Mouse (Mus musculus) spleen, postnatal 0 days (tissue): ENCODE data around the gene Isg15. TPM values are rescaled to one million over a fixed set of nuclear protein-coding genes. Genes with fewer than 3 reads are reported as not detected.

ENCODE experiments used
- polyA plus RNA-seq: library from polyadenylated mRNA; unstranded; fragments of >200 nt; fragmentation: Nextera tagmentation; extraction: Ambion mirVana; gene quantifications from 2 replicates; pipeline ENCODE4 v1.2.1, GENCODE M21; 2015

Gene Isg15
- 77.6 and 109 TPM in 2 replicates for polyA plus RNA-seq

DNA sequence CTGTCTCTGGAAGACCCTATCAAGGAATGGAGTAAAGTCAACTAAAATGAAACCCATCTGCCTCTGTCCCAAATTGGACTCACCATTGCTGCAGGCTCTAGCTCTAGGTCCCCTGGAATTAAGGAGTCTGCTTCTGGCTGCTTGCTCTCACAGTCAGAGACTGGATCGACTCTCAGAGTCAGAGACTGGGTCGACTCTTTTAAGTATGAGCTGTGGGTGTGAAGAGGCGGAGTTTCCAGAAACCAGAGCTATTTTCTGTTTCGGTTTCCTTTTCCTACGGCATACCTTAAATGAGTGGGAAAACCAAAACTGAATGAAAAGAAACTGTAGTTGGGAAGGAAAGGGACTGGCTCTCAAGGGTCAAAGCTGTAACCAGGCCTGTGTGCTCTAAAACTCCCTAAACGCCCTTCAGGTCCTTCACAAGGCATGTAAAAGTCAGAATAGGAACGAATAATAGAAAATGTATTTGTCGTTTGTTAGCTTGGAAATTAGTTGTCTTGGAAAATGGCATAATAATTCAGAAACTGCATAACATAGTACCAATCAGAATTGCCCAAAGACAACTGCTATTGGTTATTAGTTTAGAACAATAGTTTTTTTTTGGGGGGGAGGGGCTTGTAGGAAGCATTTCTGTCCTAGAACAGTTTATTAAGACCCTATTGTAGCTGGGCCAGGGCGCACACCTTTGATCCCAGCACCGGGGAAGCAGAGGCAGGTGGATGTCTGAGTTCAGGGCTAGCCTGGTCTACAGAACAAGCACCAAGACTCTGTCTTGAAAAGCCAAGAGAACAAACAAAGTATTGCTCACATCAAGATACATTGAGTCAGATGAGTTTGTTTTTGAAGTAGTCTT lies at the start of gene Isg15:
Gene Isg15, minus strand, starts transcription at position 196 of the 853 bp plus-strand sequence.

DNA sequence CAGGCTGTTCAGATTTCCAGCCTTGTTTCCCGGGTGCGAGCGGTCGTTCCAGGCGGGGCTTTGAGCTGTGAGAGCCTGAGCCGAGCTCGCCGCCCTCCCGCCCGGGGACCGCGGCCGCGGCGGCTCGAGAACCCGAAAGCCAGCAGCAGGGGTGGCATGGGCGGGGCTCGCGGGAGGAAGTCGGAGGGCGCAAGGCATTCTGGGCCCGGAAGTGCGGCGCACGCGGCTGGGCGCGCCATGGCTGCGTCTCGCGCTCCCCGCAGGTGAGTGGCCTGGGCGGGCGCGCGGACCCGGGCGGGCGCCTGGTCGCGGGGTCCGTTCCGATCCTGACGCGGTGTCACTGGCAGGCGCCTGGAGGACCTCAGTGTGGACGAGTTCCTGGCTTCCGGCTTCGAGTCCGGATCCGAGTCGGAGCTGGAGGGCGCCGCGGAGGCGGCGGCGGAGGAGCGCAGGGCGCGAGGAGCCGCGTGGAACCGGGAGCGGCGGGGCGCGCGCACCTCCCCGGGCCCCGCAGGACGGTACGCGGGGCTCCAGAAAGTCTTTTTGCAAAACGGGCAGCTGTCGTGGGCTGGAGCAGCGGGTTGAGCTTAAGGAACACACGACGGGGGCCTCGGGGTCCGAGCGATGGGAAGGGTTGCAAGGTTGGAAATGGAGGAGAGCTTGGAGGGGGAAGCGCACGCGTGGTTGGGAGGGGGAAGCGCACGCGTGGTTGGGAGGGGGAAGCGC lies 35.4 kb upstream of the Isg15 start, which contains the start of gene Noc2l:
Gene Noc2l, plus strand, starts transcription at position 203 of the 726 bp plus-strand sequence.

GRCm38 (mm10) chr4:156234701-156235213 lies 34.1 kb upstream of the Isg15 start, which contains the start of gene Plekhn1:
Plekhn1 (minus strand) TSS chr4:156234857.

GRCm38 (mm10) chr4:156215649-156216048 lies 15.0 kb upstream of the Isg15 start, which contains the start of gene Perm1:
Perm1 (plus strand) TSS chr4:156215868.

GRCm38 (mm10) chr4:156203001-156203412 lies 2.4 kb upstream of the Isg15 start, which contains the start of gene AW011738:
AW011738 (plus strand) TSS chr4:156203304.

DNA sequence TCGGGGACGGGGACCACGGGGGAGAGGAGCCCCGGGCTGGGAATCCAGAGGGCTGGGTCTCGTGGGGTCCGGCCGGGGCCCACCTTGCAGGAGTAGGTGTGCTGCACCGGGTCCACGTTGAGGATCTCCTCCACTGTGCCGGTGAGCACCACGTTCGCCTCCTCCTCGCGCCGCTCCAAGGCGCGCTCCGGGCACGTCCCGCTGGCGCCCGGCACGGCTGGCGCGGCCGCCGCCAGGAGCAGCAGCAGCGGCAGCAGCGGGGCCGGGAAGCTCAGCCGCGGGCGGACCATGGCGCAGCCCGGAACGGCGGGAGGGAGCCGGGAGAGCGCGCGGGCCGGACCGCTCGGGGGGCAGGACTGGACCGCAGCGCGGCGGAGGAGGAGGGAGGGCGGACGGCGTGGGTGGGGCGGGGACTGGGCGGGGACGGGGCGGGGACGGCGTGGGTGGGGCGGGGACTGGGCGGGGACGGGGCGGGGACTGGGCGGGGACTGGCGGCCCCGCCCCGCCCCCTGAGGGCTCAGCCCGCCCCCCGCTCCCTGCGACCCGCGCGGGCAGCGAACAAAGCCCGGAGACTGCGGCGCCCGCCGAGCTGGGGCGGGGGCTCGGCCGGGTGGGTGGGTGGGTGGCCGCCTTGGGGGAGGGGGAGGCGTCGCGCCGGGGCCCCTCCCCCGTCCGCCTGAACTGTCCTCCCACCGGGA lies 3.3 kb downstream of the Isg15 start, which contains the start of gene Agrn:
Gene Agrn, minus strand, starts transcription at position 358 of the 698 bp plus-strand sequence.

Other genes starting within 250 kb of the Isg15 start
- 205 and 213 TPM in 2 replicates for gene C1qtnf12, start 238.5 kb downstream of the Isg15 start, polyA plus RNA-seq
- 6.3 and 6.5 TPM in 2 replicates for gene B3galt6, start 208.2 kb downstream of the Isg15 start, polyA plus RNA-seq
- 104 and 111 TPM in 2 replicates for gene Sdf4, start 207.9 kb downstream of the Isg15 start, polyA plus RNA-seq
- gene Tnfrsf4, start 187.0 kb downstream of the Isg15 start, polyA plus RNA-seq: 1.2 and 1.3 TPM in 2 replicates
- 1.2 and 2.7 TPM in 2 replicates for gene Tnfrsf18, start 174.7 kb downstream of the Isg15 start, polyA plus RNA-seq
- 0.16 and 0.45 TPM in 2 replicates for gene Ttll10, start 141.4 kb downstream of the Isg15 start, polyA plus RNA-seq
- gene 9430015G10Rik, start 90.8 kb downstream of the Isg15 start, polyA plus RNA-seq: 8.9 and 9.5 TPM in 2 replicates
- 0.17 and 0.21 TPM in 2 replicates for gene Rnf223, start 70.3 kb downstream of the Isg15 start, polyA plus RNA-seq
- gene Agrn, start 3.3 kb downstream of the Isg15 start, polyA plus RNA-seq: 16.2 and 22.4 TPM in 2 replicates
- 3.3 TPM in 2 replicates for gene AW011738, start 2.5 kb upstream of the Isg15 start, polyA plus RNA-seq
- 0.25 and 0.34 TPM in 2 replicates for gene Perm1, start 15.1 kb upstream of the Isg15 start, polyA plus RNA-seq
- 5.6 and 7.4 TPM in 2 replicates for gene Plekhn1, start 34.0 kb upstream of the Isg15 start, polyA plus RNA-seq
- gene Noc2l, start 35.2 kb upstream of the Isg15 start, polyA plus RNA-seq: 52.4 and 53.7 TPM in 2 replicates
- 24.4 and 25.3 TPM in 2 replicates for gene Samd11, start 54.8 kb upstream of the Isg15 start, polyA plus RNA-seq
- not detected in 2 replicates for gene Vmn2r-ps159, start 130.3 kb upstream of the Isg15 start, polyA plus RNA-seq